Mouse (Mus musculus): ENCODE results near the gene Vps72.
A peak's percentile ranks its signal among the peaks of the same experiment; 100 is the strongest.
"Not testable (repeated sequence)": the region's sequence is repeated elsewhere in the genome, so short reads cannot be mapped to it uniquely, and the experiment has no call there.

Gene Vps72

GRCm38 (mm10) chr3:95133680-95134101, 22.9 kb downstream of the Vps72 start, which contains the start of the genes Scnm1 and Lysmd1:
TSS of gene Scnm1 (minus strand) at chr3:95134011.
TSS of gene Lysmd1 (plus strand) at chr3:95134088.
- DNase-seq (ENCODE audit: low spot score) = peak; percentile 95

GRCm38 (mm10) chr3:95134133-95134532, 23.3 kb downstream of the Vps72 start:
- DNase-seq (ENCODE audit: low spot score) = not testable (repeated sequence)

GRCm38 (mm10) chr3:95135023-95135422, 24.2 kb downstream of the Vps72 start:
- peak; percentile 53 for DNase-seq (ENCODE audit: low spot score)

- no peak for DNase-seq (ENCODE audit: low spot score)
These were observed 24.7 kb downstream of the Vps72 start for GRCm38 (mm10) chr3:95135433-95136052.

GRCm38 (mm10) chr3:95136336-95136735, 25.5 kb downstream of the Vps72 start:
- no peak for DNase-seq (ENCODE audit: low spot score)

GRCm38 (mm10) chr3:95139586-95140288, 28.9 kb downstream of the Vps72 start:
- DNase-seq (ENCODE audit: low spot score) = no peak

- no peak for DNase-seq (ENCODE audit: low spot score)
These were observed 29.4 kb downstream of the Vps72 start for GRCm38 (mm10) chr3:95140289-95140595.

GRCm38 (mm10) chr3:95140795-95141194, 30.0 kb downstream of the Vps72 start:
- DNase-seq (ENCODE audit: low spot score) = no peak

- DNase-seq (ENCODE audit: low spot score) = no peak
These were observed 30.7 kb downstream of the Vps72 start for GRCm38 (mm10) chr3:95141474-95141873.

GRCm38 (mm10) chr3:95141952-95142616, 31.3 kb downstream of the Vps72 start, which contains the start of gene Tnfaip8l2:
TSS of gene Tnfaip8l2 (minus strand) at chr3:95142360.
- no peak for DNase-seq (ENCODE audit: low spot score)

- peak; percentile 78 for DNase-seq (ENCODE audit: low spot score)
These were observed 31.8 kb downstream of the Vps72 start for GRCm38 (mm10) chr3:95142617-95143011.

GRCm38 (mm10) chr3:95147924-95148323, 37.1 kb downstream of the Vps72 start:
- no peak for DNase-seq (ENCODE audit: low spot score)

- DNase-seq (ENCODE audit: low spot score) = no peak
These were observed 43.1 kb downstream of the Vps72 start for GRCm38 (mm10) chr3:95153874-95154273.

- DNase-seq (ENCODE audit: low spot score) = peak; percentile 38
These were observed 48.7 kb downstream of the Vps72 start for GRCm38 (mm10) chr3:95159511-95159986.

- DNase-seq (ENCODE audit: low spot score) = peak; percentile 92
These were observed 49.5 kb downstream of the Vps72 start, which contains the start of gene Sema6c for GRCm38 (mm10) chr3:95159987-95160963. TSS of gene Sema6c (plus strand) at chr3:95160457.

- DNase-seq (ENCODE audit: low spot score) = peak; percentile 33
These were observed 50.3 kb downstream of the Vps72 start for GRCm38 (mm10) chr3:95161041-95161551.

GRCm38 (mm10) chr3:95161618-95162344, 51.0 kb downstream of the Vps72 start:
- DNase-seq (ENCODE audit: low spot score) = no peak

GRCm38 (mm10) chr3:95162345-95162628, 51.5 kb downstream of the Vps72 start:
- DNase-seq (ENCODE audit: low spot score) = no peak

- no peak for DNase-seq (ENCODE audit: low spot score)
These were observed 52.8 kb downstream of the Vps72 start for GRCm38 (mm10) chr3:95163419-95164255.

- DNase-seq (ENCODE audit: low spot score) = no peak
These were observed 53.4 kb downstream of the Vps72 start for GRCm38 (mm10) chr3:95164256-95164550.

All from MN1 (cell line).